Mouse (Mus musculus) heart, adult 2 months (tissue): ENCODE measurements around the gene Nipa1.

Experiments
- CTCF ChIP-seq: fragments of 200-600 bp; IDR thresholded peaks from 2 replicates; pipeline ENCODE4 v1.8.1; 2022; ENCODE audit warnings: antibody characterized with exemption, mild to moderate bottlenecking, moderate library complexity
- EP300 ChIP-seq: fragments of 200-500 bp; IDR thresholded peaks from 2 replicates; pipeline ENCODE4 v1.6.1; 2011; ENCODE audit warnings: low read depth, low read length, control low read depth; ENCODE audit not compliant: insufficient read depth
- POLR2A ChIP-seq: fragments of 200-500 bp; IDR thresholded peaks from 2 replicates; pipeline ENCODE4 v1.6.1; 2011; ENCODE audit warnings: mild to moderate bottlenecking, low read depth, low read length, control low read depth; ENCODE audit not compliant: insufficient read depth

- TF ChIP-seq POLR2A (no peak), CTCF (no peak), EP300 (no peak)
These were observed 52.8 kb downstream of the Nipa1 start for GRCm38 (mm10) chr7:55966866-55967460.
